Mouse (Mus musculus) embryonic fibroblast, embryonic 13.5 days (primary cell): ENCODE data around the gene Znrf4.

Source experiments
- CTCF ChIP-seq: IDR thresholded peaks from 2 replicates; pipeline ENCODE4 v1.5.1; 2011; ENCODE audit warnings: mild to moderate bottlenecking, control low read depth, low read length, moderate library complexity, borderline replicate concordance; ENCODE audit not compliant: insufficient read depth
- POLR2A ChIP-seq: IDR thresholded peaks from 2 replicates; pipeline ENCODE4 v1.6.1; 2011; ENCODE audit warnings: low read depth, mild to moderate bottlenecking, control low read depth, low read length, moderate library complexity

DNA sequence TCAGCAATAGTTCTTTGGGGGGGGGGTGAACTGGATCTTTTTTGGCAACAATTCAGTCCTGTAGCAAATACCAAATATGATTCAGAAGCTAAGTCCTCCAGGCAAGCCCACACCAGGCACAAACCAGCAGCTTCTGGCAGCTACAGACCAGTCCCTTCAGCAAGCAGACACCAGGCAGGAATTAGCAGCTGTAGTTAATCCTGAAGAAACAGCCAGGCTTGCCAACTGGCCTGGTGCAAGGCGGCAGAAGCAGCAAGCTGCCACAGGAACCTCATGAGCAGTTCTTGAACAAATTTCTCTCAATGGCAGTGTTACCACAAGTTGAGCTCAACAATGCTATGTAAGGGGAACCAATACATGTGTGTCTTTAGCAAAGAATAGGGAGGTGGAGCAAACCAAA is 10.5 kb upstream of the Znrf4 start:
- no peak for TF ChIP-seq CTCF
- TF ChIP-seq POLR2A = no peak
